ENCODE assay signal across 30 mouse cellular contexts in the genomic region with DNA sequence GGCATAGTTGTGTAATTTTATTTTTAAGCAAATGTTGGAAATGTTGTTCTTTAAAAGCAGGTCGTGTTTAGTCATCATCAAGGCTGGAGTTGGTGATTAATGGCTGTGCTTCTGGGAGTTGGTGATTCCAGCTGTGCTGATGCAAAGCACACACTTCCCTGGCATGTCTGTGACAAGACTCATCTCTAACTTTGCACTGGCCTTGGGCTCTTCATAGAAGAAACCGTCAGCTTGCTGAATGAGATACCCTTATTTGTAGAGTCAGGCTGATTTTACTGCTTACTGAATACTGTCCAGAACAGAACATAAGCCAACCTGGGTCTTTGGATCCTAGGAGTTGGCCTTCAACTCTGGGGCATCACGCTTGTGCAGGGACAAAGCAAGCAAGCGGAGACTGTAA.
DNase-seq lines count a peak whose midpoint lies in the region; ATAC-seq lines count a peak whose summit lies in the region.
"Had no signal": no experiment of that assay in that cellular context is flagged by ENCODE, and none has a peak within 500 bp of the region (broad histone marks: within the 10 kb centered on the region; RNA-seq: fewer than 3 reads in every experiment).

No protein-coding gene starts in this region.

- no peak overlapping the region for H3K4me3 ChIP-seq in kidney, embryonic 16.5 days (ENCODE audit: low read length)
- H3K4me3 ChIP-seq: embryonic facial prominence, embryonic 10.5 days; embryonic facial prominence, embryonic 13.5 days; erythroblast, embryonic 14.5 days; forebrain, embryonic 12.5 days; forebrain, embryonic 15.5 days; heart, embryonic 12.5 days; heart, embryonic 15.5 days; hindbrain, embryonic 10.5 days; hindbrain, embryonic 13.5 days; intestine, embryonic 15.5 days had no signal

- H3K27ac ChIP-seq in kidney, embryonic 16.5 days (ENCODE audit: low read length): 0 out of 2 replicates have a peak overlapping the region, but pooled peaks have one; percentile 14
- H3K27ac ChIP-seq: embryonic facial prominence, embryonic 10.5 days; embryonic facial prominence, embryonic 13.5 days; forebrain, embryonic 12.5 days; forebrain, embryonic 15.5 days; heart, embryonic 15.5 days; hindbrain, embryonic 10.5 days; hindbrain, embryonic 13.5 days; intestine, embryonic 15.5 days had no signal

- peaks cover 42% of the 10 kb centered on the region for H3K4me1 ChIP-seq in kidney, embryonic 16.5 days (ENCODE audit: insufficient read depth, low read length)

- no peaks in the 10 kb centered on the region for H3K9me3 ChIP-seq in kidney, embryonic 16.5 days (ENCODE audit: low read length)
- H3K9me3 ChIP-seq: embryonic facial prominence, embryonic 10.5 days; embryonic facial prominence, embryonic 13.5 days; forebrain, embryonic 12.5 days; forebrain, embryonic 15.5 days; heart, embryonic 12.5 days; heart, embryonic 15.5 days; hindbrain, embryonic 10.5 days; hindbrain, embryonic 13.5 days; intestine, embryonic 15.5 days had no signal

- H3K9ac ChIP-seq in kidney, embryonic 16.5 days (replicated peaks; ENCODE audit: low read length): no peak overlapping the region
- H3K9ac ChIP-seq: embryonic facial prominence, embryonic 13.5 days; forebrain, embryonic 12.5 days; forebrain, embryonic 15.5 days; heart, embryonic 12.5 days; heart, embryonic 15.5 days; hindbrain, embryonic 13.5 days; intestine, embryonic 15.5 days had no signal

- WGBS in kidney, embryonic 16.5 days: 52% methylated on average over 4 of the region's 4 CpGs

- no peak for ATAC-seq in kidney, embryonic 16.5 days (ENCODE audit: low FRiP score, low TSS enrichment)
- ATAC-seq: forebrain, embryonic 15.5 days; hindbrain, embryonic 16.5 days; intestine, embryonic 15.5 days; Patski had no signal

- no peak overlapping the region for H3K4me2 ChIP-seq in kidney, embryonic 16.5 days (replicated peaks; ENCODE audit: low read depth, low read length)
- H3K4me2 ChIP-seq: embryonic facial prominence, embryonic 13.5 days; forebrain, embryonic 12.5 days; forebrain, embryonic 15.5 days; heart, embryonic 12.5 days; heart, embryonic 15.5 days; hindbrain, embryonic 13.5 days; intestine, embryonic 15.5 days had no signal

- peak; percentile 49 to 79 for DNase-seq in adrenal gland, adult (ENCODE audit: inconsistent age in 2 of 2, low spot score in 1 of 2)
- no peak for DNase-seq in adrenal gland, postnatal 4 days (ENCODE audit: low spot score in 2 of 2)
- DNase-seq in kidney, adult 11 months: no peak
- DNase-seq in adrenal gland, postnatal 14 days: peak; percentile 36
- no peak for DNase-seq in frontal cortex, postnatal 14 days (ENCODE audit: low spot score in 2 of 2)
- no peak for DNase-seq in cerebellum, postnatal 14 days
- DNase-seq: cerebellum, adult 2 months; cerebellum, adult 9-11 months; cerebellum, postnatal 36 days; embryo, embryonic 11 days; gastrocnemius, postnatal 10 days; gastrocnemius, postnatal 36 days; heart, postnatal 10 days; heart, postnatal 36 days; kidney, adult 18-20 months had no signal

- H3K27me3 ChIP-seq in kidney, embryonic 16.5 days (ENCODE audit: insufficient read depth, low read length): no peaks in the 10 kb centered on the region
- H3K27me3 ChIP-seq: CH12.LX; embryonic facial prominence, embryonic 13.5 days; forebrain, embryonic 15.5 days; heart, embryonic 12.5 days; heart, embryonic 15.5 days; hindbrain, embryonic 13.5 days; intestine, embryonic 15.5 days had no signal

- H3K36me3 ChIP-seq in kidney, embryonic 16.5 days (ENCODE audit: insufficient read depth, low read length): no peaks in the 10 kb centered on the region
- H3K36me3 ChIP-seq: embryonic facial prominence, embryonic 10.5 days; embryonic facial prominence, embryonic 13.5 days; forebrain, embryonic 12.5 days; forebrain, embryonic 15.5 days; G1E; heart, embryonic 12.5 days; heart, embryonic 15.5 days; hindbrain, embryonic 10.5 days; hindbrain, embryonic 13.5 days; intestine, embryonic 15.5 days had no signal

Comparison
In these comparisons a context has a peak if more than half of its experiments do, and no peak if none do; other contexts are left out.
1. DNase-seq: peak in adrenal gland, adult (2 of 2) and adrenal gland, postnatal 14 days (single experiment); none in adrenal gland, postnatal 4 days (0 of 2), kidney, adult 11 months (single experiment), frontal cortex, postnatal 14 days (0 of 2) and cerebellum, postnatal 14 days (0 of 2).